Mouse (Mus musculus): ENCODE measurements at regions not wholly inside any gene's neighbourhood (a gene's known extent, or its start where the extent isn't known, plus 50 kb on each side); places are given as distances from the start of the nearest gene placed in this dataset.

DNA sequence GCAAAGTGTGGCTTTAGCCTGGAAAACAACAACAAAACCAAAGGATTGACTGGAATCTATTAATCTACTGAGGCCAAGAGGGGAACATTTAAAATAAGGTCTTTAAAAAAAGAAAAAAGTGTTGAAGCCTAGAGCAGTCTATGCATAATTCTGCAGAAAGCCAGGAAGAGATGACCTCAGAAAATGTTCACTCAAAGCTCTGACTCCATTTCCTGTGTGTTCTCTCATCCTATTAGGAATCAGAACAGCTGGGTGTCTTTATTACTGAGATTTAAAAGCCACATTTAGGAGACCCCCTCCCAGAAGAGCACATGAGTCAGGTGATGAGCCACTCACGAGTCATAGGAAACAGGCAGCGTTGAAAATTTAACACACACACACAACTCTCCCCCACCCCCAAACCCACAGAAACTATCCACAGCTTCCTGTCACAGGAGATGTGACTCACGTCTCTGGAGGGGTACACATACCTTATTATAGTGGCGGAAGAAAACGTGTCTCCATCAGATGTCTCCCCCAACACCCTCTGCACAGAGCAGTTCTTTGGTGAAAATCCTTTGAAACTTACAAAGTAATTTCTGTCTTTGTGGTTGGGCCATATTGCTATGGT lies 140.2 kb upstream of the Hmga2 start:
- DNase-seq (ENCODE audit: low spot score): no peak

DNA sequence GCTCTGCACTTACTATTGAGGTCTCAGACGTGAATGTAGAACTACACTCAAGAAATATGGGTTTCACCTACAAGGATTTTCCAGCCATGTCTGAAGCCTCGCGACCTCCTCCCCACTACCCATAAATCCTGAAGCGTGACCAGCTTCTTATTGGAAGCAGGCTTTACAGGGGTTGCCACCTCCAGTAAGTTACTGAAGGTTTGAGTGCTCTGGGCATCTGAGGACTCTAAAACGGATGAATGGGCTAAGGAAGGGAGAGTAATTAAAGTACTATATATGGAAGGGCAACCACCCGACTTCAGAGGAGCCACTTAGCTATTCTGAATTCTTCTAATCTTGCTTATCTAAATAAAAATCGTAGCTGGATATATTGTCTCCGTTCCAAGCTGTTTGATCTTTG lies 136.1 kb upstream of the Hmga2 start:
- DNase-seq (ENCODE audit: low spot score): peak; percentile 42

DNA sequence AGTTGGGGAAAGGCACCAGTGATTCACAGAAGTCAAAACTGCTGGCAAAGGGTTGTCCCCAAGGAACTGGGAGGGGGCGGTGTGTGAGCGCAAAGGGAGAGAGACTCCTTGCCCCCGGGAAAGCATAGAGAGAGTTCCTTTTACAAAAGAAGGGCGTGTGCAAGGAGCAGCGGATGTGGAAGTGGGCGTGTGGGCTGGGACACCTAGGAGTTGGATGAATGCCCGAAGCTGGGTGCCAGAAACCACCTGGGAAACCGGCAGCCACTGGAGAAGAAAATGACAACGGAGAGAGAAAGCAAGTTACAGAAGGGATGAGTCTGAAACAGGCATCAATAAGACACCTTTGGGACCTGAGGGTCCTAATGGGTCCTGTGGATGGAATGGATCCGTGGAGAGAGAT lies 133.8 kb upstream of the Hmga2 start:
- no peak for DNase-seq (ENCODE audit: low spot score)

DNA sequence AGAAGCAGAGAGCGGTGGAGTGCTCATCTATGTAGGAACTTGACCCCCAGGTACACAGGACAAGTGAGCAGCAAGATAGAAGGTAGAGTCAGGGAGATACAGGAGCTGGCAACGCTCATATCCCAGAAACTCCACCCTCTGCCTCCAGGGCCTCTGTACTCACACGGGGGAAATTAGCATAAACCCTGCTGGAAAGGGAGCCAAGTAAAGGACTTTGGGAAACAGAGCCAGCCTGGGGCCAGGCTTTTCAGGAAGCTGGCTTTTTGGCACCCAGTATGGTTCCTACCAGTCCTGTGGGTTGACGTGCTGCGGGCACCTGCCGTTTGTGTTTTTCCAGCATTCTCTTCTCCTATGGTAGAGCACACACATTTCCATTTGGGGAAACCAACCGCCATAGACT lies 128.2 kb upstream of the Hmga2 start:
- no peak for DNase-seq (ENCODE audit: low spot score)

DNA sequence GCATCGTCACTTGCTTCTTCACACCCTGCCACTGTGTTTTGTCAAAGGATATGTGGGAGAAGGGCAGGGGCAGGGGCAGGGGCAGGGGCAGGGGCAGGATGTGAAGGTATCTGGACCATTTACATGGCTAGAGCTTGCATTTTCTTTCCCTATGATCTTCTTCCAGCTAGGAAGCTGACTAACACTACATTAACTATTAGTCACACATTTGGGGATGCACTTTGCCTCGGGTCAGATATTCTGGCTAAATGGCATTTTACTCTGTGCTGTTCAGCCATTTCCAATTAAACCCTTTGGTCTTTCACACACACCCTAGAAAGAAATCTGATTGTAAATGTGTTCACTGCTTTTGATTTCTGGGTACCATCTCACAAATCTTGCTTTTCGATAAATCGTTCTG lies 126.9 kb upstream of the Hmga2 start:
- DNase-seq (ENCODE audit: low spot score): no peak

DNA sequence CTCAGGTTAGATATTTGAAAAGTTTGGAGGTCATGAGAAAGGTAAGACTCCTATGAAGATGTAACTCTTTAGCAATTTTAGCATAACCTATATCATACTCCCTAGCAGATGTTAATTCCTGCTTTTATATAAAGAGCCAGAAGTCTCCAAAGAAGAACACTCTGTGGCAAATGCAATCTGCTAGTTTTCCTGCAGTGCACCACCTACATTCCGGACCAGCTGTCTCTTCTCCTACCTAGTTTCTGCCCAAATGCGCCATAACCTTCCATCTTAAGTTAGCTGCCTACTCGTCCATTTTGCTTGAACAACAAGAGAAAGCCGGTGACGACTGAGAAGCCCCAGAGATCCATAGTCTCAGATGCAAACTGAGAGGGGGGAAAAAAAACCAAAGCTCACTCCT lies 124.5 kb upstream of the Hmga2 start:
- no peak for DNase-seq (ENCODE audit: low spot score)

DNA sequence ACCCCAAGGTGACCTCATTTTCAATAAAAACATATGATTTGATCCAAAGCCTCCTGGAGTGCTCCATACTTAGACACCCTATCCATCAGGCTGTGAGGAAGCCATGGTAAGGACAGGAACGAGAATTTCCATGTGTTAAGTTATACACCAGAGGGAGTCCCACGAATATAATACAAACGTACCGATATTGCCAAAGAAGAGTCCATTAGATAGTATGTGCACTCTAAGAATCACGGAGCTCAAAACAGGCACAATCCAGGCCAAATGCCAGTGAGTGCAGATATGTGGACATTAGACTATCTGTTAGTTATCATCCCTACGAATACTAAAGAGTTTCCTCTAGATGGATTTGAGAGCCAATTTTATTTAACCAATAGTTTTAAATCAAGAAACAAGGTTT lies 123.3 kb upstream of the Hmga2 start:
- no peak for DNase-seq (ENCODE audit: low spot score)

DNA sequence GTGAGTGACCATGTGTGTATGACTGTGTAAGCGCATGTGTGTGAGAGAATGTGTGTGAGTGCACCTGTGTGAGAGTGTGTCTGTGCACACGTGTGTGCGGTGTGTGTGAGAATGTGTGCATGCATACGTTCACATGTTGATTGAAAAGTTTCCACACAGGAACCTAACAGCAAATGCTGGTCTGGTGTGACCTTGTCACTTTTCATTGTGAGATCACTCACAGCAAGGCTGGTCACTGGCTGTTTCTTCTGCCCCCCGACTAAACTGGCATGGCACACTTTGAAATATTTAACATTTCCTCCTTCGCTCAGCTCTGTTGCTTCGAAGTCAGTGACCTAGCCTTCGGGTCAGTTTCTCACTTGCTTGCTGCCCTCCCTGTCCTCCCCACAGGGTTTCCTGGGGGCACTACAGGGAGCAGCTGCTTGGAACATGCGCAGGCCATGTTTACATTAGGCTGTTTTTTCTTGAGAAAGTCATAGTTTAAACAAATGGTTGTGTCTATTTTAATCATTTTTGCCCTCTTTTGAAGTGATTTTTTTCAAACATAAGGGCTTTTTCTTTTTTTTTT lies 121.1 kb upstream of the Hmga2 start:
- no peak for DNase-seq (ENCODE audit: low spot score)

DNA sequence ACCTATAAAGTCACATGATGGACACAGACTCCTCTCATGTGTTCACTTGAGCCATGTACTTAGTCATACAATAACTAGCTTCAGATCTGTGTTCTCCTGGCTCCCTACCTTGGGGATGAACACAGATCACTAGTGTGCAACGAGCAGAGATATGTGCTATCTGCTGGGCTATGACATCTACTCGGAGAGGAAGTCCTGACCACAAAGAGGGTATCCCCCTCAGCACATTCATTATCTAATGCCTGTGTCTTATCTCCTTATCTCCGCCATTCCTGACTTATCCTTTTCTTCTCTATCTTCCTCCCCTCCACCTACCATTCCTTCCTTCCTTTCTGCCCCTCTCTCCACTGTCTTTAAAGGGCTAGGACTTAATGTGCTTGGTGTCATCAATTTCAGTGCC lies 118.9 kb upstream of the Hmga2 start:
- DNase-seq (ENCODE audit: low spot score): no peak

DNA sequence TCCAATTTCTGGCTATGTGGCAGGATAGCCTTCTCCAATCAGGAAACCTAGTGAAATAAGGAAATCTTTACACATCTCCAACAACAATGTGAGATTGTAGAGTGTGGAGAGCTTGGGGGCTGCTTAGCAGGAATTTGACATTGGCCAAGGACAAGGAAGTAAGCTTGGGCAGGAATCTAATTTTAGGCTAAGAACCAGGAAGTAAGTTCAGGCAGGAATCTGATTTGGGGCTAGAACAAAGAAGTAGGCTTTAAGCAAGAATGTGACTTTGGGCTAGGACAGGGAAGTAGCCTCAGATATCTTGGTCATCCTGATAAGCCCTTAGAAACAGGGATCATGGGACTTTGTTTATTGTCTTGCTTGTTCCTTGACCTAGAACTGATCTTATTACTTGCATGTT lies 117.6 kb upstream of the Hmga2 start:
- DNase-seq (ENCODE audit: low spot score): no peak

DNA sequence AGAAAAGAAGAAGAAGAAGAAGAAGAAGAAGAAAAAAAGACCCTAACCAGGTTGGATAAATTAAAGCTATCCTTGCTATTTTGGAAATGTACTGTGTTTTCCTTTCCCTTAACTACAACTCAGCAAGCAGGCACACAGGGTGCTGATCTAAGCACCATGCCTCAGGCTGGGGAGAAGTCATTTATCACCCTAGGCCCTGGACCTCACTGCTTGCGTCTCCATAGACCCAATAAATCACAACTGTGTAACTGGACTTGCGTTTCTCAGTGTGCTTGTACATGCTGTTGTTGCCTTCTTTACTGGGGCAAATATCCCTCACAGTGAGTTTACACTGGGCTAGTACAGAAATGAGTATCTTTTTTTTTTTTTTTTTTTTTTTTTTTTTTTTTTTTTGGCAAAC lies 113.4 kb upstream of the Hmga2 start:
- peak; percentile 54 for DNase-seq (ENCODE audit: low spot score)

DNA sequence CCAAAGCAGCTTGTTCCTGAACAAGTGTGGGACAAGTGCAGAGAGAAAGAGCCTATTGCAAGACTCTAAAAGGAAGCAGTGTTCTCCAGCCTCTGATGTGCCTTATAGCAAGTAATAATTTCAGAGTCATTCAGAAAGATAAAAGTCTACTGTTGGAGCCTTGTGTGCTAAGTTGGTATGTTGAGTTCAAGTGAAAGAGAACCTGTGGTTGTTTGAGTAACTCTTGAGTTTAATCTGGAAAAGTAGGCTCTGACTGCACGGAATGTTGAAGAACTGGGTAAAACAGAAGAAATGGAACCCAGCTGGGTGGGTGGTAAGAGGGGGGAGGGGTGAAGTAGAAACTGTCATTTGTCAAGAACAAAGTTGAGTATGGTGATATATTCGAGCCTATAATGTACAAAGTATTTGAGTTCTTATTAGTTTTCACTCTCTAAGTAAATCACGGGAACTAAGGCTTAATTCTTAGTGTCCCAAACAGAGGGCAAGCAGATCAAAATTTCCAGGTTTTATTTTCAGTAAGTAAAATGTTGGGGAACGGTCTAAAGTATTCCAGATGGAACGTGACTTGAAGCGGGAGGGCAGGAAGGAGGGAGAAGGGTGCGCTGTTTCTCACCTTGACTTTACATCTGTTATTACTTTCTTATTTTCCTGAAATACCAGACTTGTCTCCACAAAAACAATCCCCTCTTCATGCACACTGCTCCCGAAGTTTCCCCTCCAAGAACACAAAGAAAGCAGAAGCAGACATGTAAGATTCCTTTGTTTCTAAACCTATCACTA lies 111.8 kb upstream of the Hmga2 start:
- no peak for DNase-seq (ENCODE audit: low spot score)

DNA sequence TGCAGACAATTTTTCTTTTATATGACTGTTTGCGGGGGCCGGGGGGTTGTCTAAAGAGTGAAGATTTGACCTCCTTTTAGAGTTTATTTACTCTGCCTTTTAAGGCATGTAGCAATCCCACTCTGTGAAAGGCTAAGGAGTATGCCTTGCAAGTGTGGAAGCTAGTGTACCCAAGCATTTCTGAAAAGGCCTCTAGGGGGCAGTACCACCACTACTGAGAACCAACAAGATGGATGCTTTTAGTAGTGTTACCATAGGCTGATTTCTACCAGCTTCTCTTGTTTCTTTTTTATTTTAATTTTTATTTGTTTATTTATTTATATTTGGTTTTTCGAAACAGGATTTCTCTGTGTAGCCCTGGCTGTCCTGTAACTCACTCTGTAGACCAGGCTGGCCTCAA lies 110.9 kb upstream of the Hmga2 start:
- peak; percentile 67 for DNase-seq (ENCODE audit: low spot score)

DNA sequence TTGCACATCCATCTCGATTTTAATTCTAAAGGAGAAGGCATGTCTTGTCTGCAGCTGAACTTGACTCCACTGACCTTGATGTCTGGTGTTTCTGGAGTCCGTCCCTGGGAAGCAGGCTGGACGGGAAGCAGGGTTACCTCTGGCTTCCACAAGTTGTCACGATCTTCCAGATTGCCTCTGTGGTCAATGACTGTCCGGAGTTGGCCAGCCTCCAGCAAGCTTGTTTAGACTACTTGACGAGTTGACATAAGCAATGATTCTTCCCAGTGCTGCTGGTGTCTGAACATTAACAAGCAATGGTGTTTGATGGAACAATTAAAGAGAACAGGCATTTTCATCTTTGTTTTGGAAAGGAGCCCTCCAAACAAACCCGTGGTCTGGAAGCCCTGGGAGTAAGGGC lies 106.2 kb upstream of the Hmga2 start:
- no peak for DNase-seq (ENCODE audit: low spot score)

DNA sequence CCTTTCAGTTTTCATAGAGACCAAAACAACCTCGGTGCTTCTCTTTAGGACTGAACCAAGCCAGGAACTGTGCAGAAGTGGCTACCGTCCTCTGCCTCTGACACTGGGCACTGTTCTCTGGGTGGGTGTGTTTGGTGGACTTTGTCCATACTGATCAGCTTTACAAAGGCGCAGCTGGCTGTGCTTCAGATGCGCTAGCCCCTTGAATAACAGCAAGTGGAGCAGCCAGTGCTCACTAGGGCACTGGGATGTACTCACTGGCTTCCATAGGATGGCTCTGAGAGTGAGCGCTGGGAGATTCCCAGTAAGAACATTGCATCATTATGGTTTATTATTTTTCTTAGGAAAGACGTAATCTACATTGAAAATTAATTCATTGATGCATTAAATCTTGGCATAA lies 105.3 kb upstream of the Hmga2 start:
- no peak for DNase-seq (ENCODE audit: low spot score)

DNA sequence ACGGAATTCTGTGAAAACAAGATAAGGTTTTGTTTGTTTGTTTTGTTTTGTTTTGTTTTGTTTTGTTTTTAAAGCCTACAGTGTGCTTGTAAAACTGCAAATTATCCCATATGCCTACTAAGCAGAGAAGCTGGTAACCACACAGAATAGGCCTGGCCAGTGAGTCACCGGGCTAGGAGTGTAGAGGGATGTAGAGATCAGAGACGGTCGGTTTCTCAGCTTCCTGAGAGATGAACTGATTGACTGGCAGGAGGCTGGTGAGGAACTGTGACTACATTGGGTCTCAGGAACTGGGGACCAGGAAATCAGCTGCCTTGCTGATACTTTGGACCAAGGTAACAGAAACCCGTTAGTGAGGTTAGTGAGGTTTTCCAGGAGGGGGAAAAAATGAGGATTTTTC lies 100.6 kb upstream of the Hmga2 start:
- no peak for DNase-seq (ENCODE audit: low spot score)

DNA sequence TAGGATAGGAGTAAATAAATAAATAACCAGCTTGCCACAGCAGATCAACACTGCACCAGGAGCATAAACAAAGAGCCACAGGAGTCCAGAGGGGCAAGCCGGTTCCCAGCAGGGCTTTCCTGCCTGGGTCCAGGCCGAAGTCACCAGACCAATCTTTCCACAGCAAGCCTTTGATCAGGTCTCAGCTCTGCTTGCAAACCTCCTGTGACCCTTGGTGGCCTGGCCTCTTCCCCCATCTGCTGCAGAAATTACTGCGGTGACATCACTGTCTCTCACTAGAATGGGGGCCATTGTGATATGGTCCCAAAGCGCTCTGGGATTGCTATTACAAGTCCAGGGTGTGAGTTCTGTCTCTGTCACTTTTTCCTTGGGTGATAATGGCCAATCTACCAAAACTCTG lies 99.9 kb upstream of the Hmga2 start:
- DNase-seq (ENCODE audit: low spot score): peak; percentile 70

DNA sequence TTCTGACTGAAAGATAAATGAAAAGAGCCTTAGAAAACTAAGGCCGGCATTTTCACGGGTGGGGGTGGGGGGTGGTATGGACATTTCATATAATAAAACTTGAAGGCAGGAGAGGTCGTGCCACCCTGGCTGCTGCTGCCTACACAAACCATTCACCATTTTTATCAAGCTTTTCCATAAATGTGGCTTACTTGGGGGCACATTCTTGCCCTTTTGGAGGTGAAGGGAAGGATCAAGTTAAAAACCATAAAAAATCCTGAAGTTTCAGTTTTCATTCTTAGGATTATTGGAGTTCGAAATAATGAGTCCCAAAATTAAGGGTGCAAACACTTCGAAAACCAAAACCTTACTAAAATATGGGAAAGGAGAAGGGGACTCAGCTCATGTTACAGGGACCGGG lies 95.1 kb upstream of the Hmga2 start:
- DNase-seq (ENCODE audit: low spot score): peak; percentile 57

DNA sequence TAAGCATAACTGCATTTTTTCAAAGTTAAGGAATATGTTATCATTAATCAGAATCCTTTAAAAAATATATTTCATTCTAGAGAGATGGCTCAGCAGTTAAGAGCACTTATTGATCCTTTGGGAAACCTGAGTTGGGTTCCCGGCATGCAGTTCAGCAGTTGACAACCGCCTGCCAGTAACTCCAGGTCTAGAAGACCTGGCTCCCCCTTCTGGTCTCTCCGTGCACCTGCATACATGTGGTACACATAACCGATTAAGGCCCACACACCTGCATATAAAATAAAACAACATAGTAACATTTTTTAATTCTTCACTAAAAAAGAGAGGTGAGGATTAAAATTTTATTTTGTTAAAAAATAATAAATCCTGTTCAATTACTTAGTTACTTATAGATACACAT lies 89.7 kb upstream of the Hmga2 start:
- DNase-seq (ENCODE audit: low spot score): no peak

DNA sequence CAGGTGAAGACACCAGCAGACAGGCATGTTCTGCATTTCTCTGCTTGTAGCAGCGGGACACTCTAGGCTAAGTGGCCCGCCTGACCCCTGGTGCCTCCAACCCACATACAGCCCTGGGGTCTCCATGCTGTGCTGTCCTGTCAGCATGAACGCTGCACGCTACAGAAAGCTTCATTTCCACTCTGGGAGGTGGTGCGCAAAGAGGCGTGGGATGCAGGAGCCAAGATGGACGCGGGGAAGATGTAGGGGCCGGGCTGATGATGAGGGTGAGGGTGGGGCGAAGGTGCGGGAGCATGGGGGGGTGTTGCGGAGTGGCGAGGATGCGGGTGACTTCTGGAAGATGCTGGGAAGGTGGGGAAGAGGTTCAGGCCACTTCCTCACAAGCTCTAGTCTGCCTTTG lies 88.6 kb upstream of the Hmga2 start:
- DNase-seq (ENCODE audit: low spot score): no peak

DNA sequence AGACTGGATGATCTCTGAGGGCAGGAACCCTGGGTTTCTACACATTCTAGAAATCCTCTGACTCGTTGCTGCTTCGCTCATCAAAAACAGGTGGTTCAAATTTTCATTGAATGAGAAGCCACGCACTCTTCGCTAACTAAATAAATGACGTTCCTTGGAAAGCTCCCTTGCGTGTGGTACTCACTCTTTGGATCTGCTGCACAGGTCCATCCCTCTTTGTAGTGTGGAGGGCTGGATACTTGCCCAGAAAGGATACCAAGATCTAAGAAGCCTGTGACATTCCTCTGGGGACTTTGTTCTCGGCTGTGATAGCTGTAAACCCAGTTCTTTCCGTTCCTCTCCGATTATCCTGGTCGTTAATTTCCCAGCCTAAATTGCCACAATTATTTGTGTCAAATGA lies 87.7 kb upstream of the Hmga2 start:
- peak; percentile 54 for DNase-seq (ENCODE audit: low spot score)

DNA sequence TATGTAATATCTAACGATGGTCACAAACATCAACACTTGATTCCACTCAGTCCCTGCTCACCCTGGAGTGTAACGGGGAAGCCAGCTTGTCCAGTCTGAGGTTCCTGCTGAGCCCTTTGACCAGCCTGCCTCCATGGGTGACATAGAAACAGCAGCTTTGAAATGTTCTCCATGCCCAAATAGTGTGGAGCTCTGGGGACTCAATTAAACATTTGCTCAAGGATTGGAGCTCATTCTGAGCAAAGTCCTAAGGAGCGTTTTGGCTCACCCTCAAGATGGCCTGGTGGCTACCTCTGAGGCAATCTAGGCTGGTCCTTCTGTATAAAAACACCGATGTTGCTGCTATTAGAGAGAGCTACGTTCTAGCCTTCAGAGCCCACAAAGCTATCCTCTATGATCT lies 85.6 kb upstream of the Hmga2 start:
- no peak for DNase-seq (ENCODE audit: low spot score)

DNA sequence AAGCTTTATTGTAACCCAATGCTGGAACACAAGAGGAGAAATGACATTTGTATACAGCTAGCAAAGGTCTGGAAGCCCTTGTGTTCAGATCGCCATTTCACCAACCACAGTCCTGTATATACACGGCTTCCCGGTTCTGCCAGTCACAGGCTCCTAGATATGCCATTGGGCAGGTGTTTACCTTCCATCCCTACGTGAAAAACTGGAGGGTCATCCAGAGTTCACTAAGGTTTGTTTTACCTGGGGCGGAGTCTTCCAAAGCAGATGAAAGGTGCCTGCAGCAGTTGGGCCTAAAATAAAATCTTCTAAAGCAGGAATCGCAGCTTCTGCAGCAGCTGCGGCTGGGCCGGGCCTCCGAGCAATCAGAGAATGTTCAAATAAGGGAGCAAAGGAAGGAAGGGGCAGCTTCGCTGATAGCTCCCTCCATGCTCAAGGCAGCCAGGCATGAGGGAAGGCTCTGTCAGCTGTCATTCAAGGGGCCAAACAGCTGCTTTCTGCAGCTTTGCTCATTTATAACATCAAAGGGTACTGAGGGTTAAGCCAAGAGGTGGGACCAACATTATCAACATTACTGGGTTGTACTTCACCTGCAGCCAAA lies 81.7 kb upstream of the Hmga2 start:
- DNase-seq (ENCODE audit: low spot score): no peak
